Mouse (Mus musculus) lung, adult 2 months (tissue): ENCODE data around the gene Glmn.

Source experiments
- CTCF ChIP-seq: fragments of 200-500 bp; IDR thresholded peaks from 2 replicates; pipeline ENCODE4 v1.5.1; 2011; ENCODE audit warnings: mild to moderate bottlenecking, low read length, control low read depth; ENCODE audit not compliant: insufficient read depth
- POLR2A ChIP-seq: fragments of 200-500 bp; IDR thresholded peaks from 2 replicates; pipeline ENCODE4 v1.6.1; 2011; ENCODE audit warnings: low read depth, mild to moderate bottlenecking, control low read depth, low read length, borderline replicate concordance; ENCODE audit errors: extremely low read depth

GRCm38 (mm10) chr5:107545927-107546326 lies 51.8 kb downstream of the Glmn start:
- TF ChIP-seq POLR2A (no peak), CTCF (no peak)
